Mouse (Mus musculus): ENCODE measurements around the gene Fyn.

DNA sequence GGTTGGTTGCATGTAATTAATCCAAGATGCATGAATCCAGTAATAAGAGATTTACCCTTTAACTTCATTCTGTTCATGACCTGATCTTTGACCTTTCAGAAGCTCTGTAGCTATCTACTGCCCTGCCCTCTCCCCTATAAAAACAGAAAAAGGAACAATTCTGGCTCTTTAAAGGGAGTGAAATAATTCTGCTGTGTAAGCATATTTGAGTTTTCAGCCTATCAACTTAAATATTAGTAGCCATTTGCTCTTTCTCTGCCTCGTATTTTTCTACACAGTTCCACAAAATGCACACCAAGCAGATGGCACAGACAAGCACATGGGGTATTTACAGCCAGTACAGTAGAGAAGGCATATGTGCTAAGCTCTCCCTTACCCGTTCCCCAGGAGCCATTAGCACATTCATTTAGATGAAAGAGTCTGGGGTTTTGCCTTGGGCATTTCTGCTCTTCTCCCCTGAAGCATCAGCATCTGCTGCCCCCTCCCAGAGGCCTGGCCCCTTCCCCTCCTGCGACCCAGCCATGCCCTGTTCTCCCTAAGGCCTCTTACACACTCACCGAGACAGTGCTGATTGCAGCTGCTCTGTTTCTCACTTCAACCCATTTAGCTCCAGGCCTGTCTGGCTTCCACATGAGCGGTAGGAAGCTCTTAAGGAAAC, 58.3 kb downstream of the Fyn start:
- no peak for TF ChIP-seq CTCF (IDR thresholded peaks at IDR 0.05; ENCODE audit: low read depth, low read length)
- TF ChIP-seq TAL1 (conservative IDR thresholded peaks at IDR 0.05; ENCODE audit: low read depth, low read length): no peak
- TF ChIP-seq GATA1 (IDR thresholded peaks at IDR 0.05; ENCODE audit: borderline replicate concordance, low read length): no peak
- TF ChIP-seq POLR2AphosphoS5 (IDR thresholded peaks at IDR 0.05; ENCODE audit: insufficient replicate concordance, low read depth, low read length): no peak
- TF ChIP-seq GATA2 (IDR thresholded peaks at IDR 0.05; ENCODE audit: borderline replicate concordance, low read depth, low read length): no peak
